Mouse (Mus musculus): ENCODE results near the gene Nt5dc2. TPM values are rescaled to one million over a fixed set of nuclear protein-coding genes. Genes with fewer than 3 reads are reported as not detected.

Gene Nt5dc2
- 422 and 507 TPM in 2 replicates for polyA plus RNA-seq (2016; fragmentation: Nextera tagmentation; extraction: Ambion mirVana)

GRCm38 (mm10) chr14:31130236-31131220 lies at the start of gene Nt5dc2:
Gene Nt5dc2 (plus strand): TSS chr14:31131053.
- peak; percentile 96 for DNase-seq (ENCODE audit: low spot score)
- H3K27me3 ChIP-seq (ENCODE audit: insufficient read depth, poor library complexity, severe bottlenecking) = no peaks in the 10 kb centered on the region
- peak within 1 kb of the TSS; percentile 95 for H3K4me3 ChIP-seq
- WGBS = 4% methylated on average over 61 of the region's 63 CpGs
- H3K36me3 ChIP-seq = peaks cover 29% of the 10 kb centered on the region
- H3K27ac ChIP-seq = peak within 1 kb of the TSS; percentile 97
- peaks cover 48% of the 10 kb centered on the region for H3K4me1 ChIP-seq
- H3K9me3 ChIP-seq = no peaks in the 10 kb centered on the region

DNA sequence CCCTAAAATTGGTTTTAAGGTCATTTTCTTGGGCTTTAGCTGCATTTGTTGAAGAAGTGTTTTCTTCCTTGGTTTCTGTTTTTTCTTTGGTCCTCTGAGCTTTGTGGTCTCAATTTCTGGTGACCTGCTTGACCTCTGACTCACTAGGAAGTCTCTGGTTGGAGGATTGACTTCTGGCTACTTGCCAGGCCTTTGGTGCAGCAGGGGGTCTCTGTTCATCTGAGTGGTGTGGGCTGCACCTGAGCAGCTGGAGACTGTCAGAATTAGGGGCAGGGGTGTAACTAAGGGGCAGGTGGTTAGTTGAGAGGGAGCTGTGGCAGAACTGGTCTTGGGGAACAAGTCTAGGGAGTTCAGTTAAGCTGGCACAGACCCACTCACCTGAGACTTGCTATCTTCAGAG lies 49.7 kb upstream of the Nt5dc2 start:
- H3K27me3 ChIP-seq (ENCODE audit: insufficient read depth, poor library complexity, severe bottlenecking) = no peaks in the 10 kb centered on the region
- no peaks in the 10 kb centered on the region; the same call in 1 of the 2 replicates for H3K9me3 ChIP-seq
- peak overlapping the region; percentile 54; the same call in 1 of the 2 replicates for H3K27ac ChIP-seq
- no peak overlapping the region for H3K4me3 ChIP-seq
- H3K4me1 ChIP-seq = no peaks in the 10 kb centered on the region
- DNase-seq (ENCODE audit: low spot score) = no peak
- peaks cover 70% of the 10 kb centered on the region for H3K36me3 ChIP-seq

DNA sequence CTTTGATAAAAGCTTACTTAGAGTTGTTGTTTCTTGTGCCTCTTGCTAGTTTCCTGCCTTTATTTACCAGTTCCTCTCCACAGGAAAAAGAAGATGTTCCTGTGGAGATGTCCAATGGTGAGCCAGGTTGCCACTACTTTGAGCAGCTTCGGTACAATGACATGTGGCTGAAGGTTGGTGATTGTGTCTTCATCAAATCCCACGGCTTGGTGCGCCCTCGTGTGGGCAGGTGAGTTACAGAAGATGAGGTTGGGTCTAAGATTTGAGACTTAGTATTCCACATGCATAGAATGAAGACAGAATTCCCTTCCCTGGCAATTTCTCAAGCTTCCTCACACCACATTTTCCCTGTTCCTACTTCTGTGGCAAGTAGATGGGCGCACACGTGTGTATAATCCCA lies 43.4 kb upstream of the Nt5dc2 start:
- no peak for DNase-seq (ENCODE audit: low spot score)
- Histone ChIP-seq H3K27ac (no peak overlapping the region), H3K36me3 (peaks cover 82% of the 10 kb centered on the region)

DNA sequence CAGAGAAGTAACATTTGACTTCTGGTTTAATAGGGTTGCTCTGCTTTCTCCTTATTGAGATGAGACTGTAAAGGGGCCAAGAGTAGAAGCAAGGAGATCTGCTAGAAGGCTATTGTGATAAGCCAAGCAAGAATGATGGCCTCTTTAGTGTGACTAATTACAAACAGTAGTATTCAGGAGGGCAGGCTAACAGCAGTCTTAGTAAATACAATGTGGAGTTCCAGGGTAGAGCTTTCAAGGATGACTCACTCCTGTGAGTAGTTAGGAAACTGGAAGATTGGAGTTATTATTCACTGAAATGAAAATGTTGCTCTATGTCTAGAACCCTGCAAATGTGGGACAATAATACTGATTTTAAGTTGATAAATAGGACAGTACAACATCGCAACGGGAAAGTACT lies 42.3 kb upstream of the Nt5dc2 start:
- Histone ChIP-seq H3K4me3 (no peak overlapping the region), H3K4me1 (no peaks in the 10 kb centered on the region), H3K36me3 (peaks cover 82% of the 10 kb centered on the region), H3K9me3 (no peaks in the 10 kb centered on the region), H3K27me3 (ENCODE audit: insufficient read depth, poor library complexity, severe bottlenecking) (no peaks in the 10 kb centered on the region), H3K27ac (no peak overlapping the region)
- 96% methylated on average over 2 of the region's 2 CpGs for WGBS
- no peak for DNase-seq (ENCODE audit: low spot score)

More for the DNA sequence above, 43.4 kb upstream of the Nt5dc2 start:
- no peaks in the 10 kb centered on the region for H3K4me1 ChIP-seq
- H3K4me3 ChIP-seq = no peak overlapping the region
- H3K27me3 ChIP-seq (ENCODE audit: insufficient read depth, poor library complexity, severe bottlenecking) = no peaks in the 10 kb centered on the region
- no peaks in the 10 kb centered on the region for H3K9me3 ChIP-seq
- 83% methylated on average over 6 of the region's 6 CpGs for WGBS

DNA sequence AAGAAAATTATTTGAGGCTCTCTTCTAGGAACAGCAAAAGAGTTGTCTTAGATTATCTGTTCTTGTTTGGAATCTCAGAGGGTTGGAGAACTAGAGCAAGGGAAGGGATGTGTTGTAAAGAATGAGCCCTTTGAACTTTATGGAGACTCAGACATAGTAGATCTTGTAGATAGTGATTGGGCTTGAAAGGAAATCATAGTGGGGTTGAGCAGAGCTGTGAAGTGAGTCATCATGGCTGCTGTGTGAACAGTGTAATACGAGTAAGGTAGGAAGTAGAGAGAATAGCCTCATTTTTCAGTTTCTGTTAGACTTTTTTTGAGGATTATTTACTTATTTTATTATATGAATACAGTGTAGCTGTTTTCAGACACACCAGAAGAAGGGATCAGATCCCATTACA lies 40.9 kb upstream of the Nt5dc2 start:
- DNase-seq (ENCODE audit: low spot score) = no peak
- no peaks in the 10 kb centered on the region for H3K9me3 ChIP-seq
- H3K4me1 ChIP-seq = no peaks in the 10 kb centered on the region
- no peaks in the 10 kb centered on the region for H3K27me3 ChIP-seq (ENCODE audit: insufficient read depth, poor library complexity, severe bottlenecking)
- H3K27ac ChIP-seq = no peak overlapping the region
- WGBS = 79% methylated on average over 1 of the region's 1 CpGs
- no peak overlapping the region for H3K4me3 ChIP-seq
- H3K36me3 ChIP-seq = peaks cover 88% of the 10 kb centered on the region

DNA sequence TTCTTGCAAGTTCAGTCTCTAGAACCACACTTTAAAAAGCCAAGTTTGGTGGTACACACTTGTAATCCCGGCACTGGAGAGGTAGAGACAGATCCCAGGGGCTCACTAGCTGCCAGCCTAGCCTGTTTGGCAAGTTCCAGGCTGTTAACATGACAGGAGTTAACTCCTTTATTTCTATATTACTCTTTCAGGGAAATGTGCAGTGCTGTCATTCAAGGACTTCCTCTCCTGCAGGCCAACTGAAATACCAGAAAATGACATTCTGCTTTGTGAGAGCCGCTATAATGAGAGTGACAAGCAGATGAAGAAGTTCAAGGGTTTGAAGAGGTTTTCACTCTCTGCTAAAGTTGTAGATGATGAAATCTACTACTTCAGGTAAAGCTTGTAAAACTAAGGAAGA lies 25.7 kb upstream of the Nt5dc2 start:
- no peaks in the 10 kb centered on the region for H3K9me3 ChIP-seq
- H3K36me3 ChIP-seq = peaks cover 82% of the 10 kb centered on the region
- H3K27me3 ChIP-seq (ENCODE audit: insufficient read depth, poor library complexity, severe bottlenecking) = no peaks in the 10 kb centered on the region
- no peak overlapping the region for H3K27ac ChIP-seq
- 88% methylated on average over 2 of the region's 2 CpGs for WGBS
- H3K4me3 ChIP-seq = no peak overlapping the region
- no peak for DNase-seq (ENCODE audit: low spot score)
- H3K4me1 ChIP-seq = no peaks in the 10 kb centered on the region

GRCm38 (mm10) chr14:31110613-31111012 lies 20.2 kb upstream of the Nt5dc2 start:
- 56% methylated on average over 3 of the region's 3 CpGs for WGBS
- Histone ChIP-seq H3K4me1 (0 out of 2 replicates have a peak, but pooled peaks cover 4% of the 10 kb centered on the region), H3K9me3 (no peaks in the 10 kb centered on the region), H3K27ac (no peak overlapping the region), H3K27me3 (ENCODE audit: insufficient read depth, poor library complexity, severe bottlenecking) (no peaks in the 10 kb centered on the region), H3K36me3 (peaks cover 86% of the 10 kb centered on the region), H3K4me3 (no peak overlapping the region)
- DNase-seq (ENCODE audit: low spot score) = no peak

DNA sequence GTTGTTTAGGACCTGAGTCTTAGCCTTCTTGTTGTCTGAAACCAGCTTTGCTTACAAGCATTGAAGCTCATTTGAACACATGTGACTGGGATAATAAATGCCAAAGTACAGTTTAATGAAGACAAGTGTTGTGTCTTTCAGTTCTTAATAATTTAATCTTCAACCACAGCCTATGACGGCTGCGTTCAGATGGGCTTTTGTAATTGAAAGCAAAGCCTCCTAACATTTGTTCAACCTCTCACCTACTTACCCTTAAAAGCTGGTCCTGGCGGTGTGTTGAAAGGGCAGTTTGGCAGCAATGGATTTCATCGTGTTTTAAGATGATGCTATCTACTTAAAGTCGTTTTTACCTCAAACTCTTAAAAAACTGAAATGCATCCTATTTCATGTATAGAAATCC lies 18.7 kb upstream of the Nt5dc2 start:
- peaks cover 85% of the 10 kb centered on the region for H3K36me3 ChIP-seq
- 89% methylated on average over 5 of the region's 5 CpGs for WGBS
- peaks cover 9% of the 10 kb centered on the region; the same call in 1 of the 2 replicates for H3K4me1 ChIP-seq
- no peaks in the 10 kb centered on the region for H3K9me3 ChIP-seq
- no peak overlapping the region for H3K27ac ChIP-seq
- no peak overlapping the region for H3K4me3 ChIP-seq
- no peak for DNase-seq (ENCODE audit: low spot score)
- H3K27me3 ChIP-seq (ENCODE audit: insufficient read depth, poor library complexity, severe bottlenecking) = no peaks in the 10 kb centered on the region

- Histone ChIP-seq H3K27ac (no peak overlapping the region), H3K36me3 (peaks cover 83% of the 10 kb centered on the region), H3K9me3 (no peaks in the 10 kb centered on the region), H3K27me3 (ENCODE audit: insufficient read depth, poor library complexity, severe bottlenecking) (no peaks in the 10 kb centered on the region), H3K4me1 (peaks cover 9% of the 10 kb centered on the region; the same call in 1 of the 2 replicates), H3K4me3 (no peak overlapping the region)
- DNase-seq (ENCODE audit: low spot score) = no peak
- 56% methylated on average over 3 of the region's 3 CpGs for WGBS
Observed at GRCm38 (mm10) chr14:31114011-31114410, 16.8 kb upstream of the Nt5dc2 start.

GRCm38 (mm10) chr14:31115522-31115921 lies 15.3 kb upstream of the Nt5dc2 start:
- H3K9me3 ChIP-seq = no peaks in the 10 kb centered on the region
- H3K36me3 ChIP-seq = peaks cover 76% of the 10 kb centered on the region
- 67% methylated on average over 2 of the region's 2 CpGs for WGBS

DNA sequence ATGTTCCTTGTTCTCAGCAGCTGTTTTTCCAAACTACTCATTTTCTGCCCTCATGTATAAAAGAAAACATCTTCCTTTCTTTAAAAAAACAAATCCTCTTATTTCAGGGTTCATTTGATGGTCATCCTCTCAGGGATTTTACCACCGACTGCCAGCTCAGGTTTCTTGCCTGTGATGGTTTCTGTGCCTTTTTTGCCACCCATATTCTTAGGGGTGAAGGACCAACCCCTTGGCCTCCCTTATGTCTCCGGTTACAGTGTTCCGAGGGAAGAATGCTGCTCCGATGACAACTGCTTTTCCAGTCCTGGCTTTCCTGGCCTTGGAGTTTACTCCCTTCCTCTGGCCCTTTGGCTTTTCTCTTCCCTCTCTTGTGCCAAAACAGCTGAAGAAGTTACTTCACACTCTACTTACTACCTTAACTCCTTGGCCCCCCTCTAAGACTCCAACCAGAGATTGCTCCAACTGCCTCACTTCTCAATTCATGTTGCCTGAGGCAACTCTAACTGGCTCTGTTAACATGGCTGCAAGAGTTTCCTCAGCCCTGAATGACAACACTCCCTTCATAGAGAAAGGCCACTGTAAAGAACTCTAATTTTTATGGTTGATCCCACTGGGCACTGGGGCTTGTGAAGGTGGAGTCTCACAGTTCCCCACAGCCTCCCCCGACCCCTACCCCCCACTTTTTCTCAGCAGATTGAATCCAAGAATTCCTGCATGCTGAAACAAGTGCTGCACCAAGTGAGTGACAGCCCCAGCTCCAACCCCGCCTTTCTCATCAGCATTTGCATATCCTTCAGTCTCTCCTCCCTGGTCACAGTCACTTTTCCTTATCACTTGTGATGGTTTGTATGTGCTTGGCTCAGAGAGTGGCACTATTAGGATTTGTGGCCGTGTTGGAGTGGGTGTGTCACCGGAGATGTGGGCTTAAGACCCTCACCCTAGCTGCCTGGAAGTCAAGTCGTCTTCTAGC lies 5.5 kb upstream of the Nt5dc2 start:
- DNase-seq (ENCODE audit: low spot score) = no peak
- WGBS = 64% methylated on average over 9 of the region's 9 CpGs
- H3K4me1 ChIP-seq = peaks cover 34% of the 10 kb centered on the region
- H3K27me3 ChIP-seq (ENCODE audit: insufficient read depth, poor library complexity, severe bottlenecking) = no peaks in the 10 kb centered on the region
- 0 out of 2 replicates have a peak overlapping the region, but pooled peaks have one; percentile 5 for H3K4me3 ChIP-seq
- H3K9me3 ChIP-seq = no peaks in the 10 kb centered on the region
- H3K36me3 ChIP-seq = peaks cover 37% of the 10 kb centered on the region
- 0 out of 2 replicates have a peak overlapping the region, but pooled peaks have one; percentile 42 for H3K27ac ChIP-seq

More at GRCm38 (mm10) chr14:31115522-31115921, 15.3 kb upstream of the Nt5dc2 start:
- H3K27ac ChIP-seq = no peak overlapping the region
- no peak for DNase-seq (ENCODE audit: low spot score)
- no peak overlapping the region for H3K4me3 ChIP-seq
- no peaks in the 10 kb centered on the region for H3K27me3 ChIP-seq (ENCODE audit: insufficient read depth, poor library complexity, severe bottlenecking)
- H3K4me1 ChIP-seq = peaks cover 9% of the 10 kb centered on the region; the same call in 1 of the 2 replicates

- no peak overlapping the region for H3K4me3 ChIP-seq
Observed at GRCm38 (mm10) chr14:31126826-31127225, 4.0 kb upstream of the Nt5dc2 start.

More at GRCm38 (mm10) chr14:31126826-31127225, 4.0 kb upstream of the Nt5dc2 start:
- H3K9me3 ChIP-seq = no peaks in the 10 kb centered on the region
- H3K4me1 ChIP-seq = peaks cover 40% of the 10 kb centered on the region
- 86% methylated on average over 8 of the region's 8 CpGs for WGBS
- H3K36me3 ChIP-seq = peaks cover 34% of the 10 kb centered on the region
- H3K27me3 ChIP-seq (ENCODE audit: insufficient read depth, poor library complexity, severe bottlenecking) = no peaks in the 10 kb centered on the region
- 0 out of 2 replicates have a peak overlapping the region, but pooled peaks have one; percentile 49 for H3K27ac ChIP-seq
- no peak for DNase-seq (ENCODE audit: low spot score)

Measured in heart, embryonic 10.5 days (tissue).